Mouse (Mus musculus) erythroblast, embryonic 14.5 days (primary cell): ENCODE results near the gene Dctn2.

Experiments used
- GATA1 ChIP-seq: IDR thresholded peaks from 2 replicates; pipeline ENCODE4 v1.6.1; 2012; ENCODE audit warnings: low read length, inconsistent platforms, mixed read lengths
- TAL1 ChIP-seq: IDR thresholded peaks from 3 replicates; pipeline ENCODE4 v1.6.1; 2012; ENCODE audit warnings: low read length, inconsistent platforms, mixed read lengths

GRCm38 (mm10) chr10:127284105-127284622 is 18.0 kb downstream of the Dctn2 start:
- TF ChIP-seq TAL1 (no peak), GATA1 (no peak)
